Mouse (Mus musculus) hindbrain, postnatal 0 days (tissue): ENCODE measurements at regions not wholly inside any gene's neighbourhood (a gene's known extent, or its start where the extent isn't known, plus 50 kb on each side); places are given as distances from the start of the nearest gene placed in this dataset.

ENCODE experiments used
- ATAC-seq: fragments of 200-750 bp; cut with Nextera tagmentation; 2 replicates; pipeline ENCODE4 v1.8.0; 2017; ENCODE audit warnings: mild to moderate bottlenecking, moderate TSS enrichment, moderate library complexity
- DNase-seq: peaks from one replicate; pipeline ENCODE4 v3.0.0-alpha.2; 2015; ENCODE audit warnings: low spot score
- H3K27ac ChIP-seq: fragments of 300-500 bp; sonication (generic); 2 replicates; pipeline ENCODE4 v1.5.1; 2014; ENCODE audit warnings: mild to moderate bottlenecking
- H3K27me3 ChIP-seq: fragments of 300-500 bp; sonication (generic); 2 replicates; pipeline ENCODE4 v1.6.1; 2014; ENCODE audit warnings: low read length, mixed read lengths; ENCODE audit not compliant: insufficient read depth
- H3K36me3 ChIP-seq: fragments of 300-500 bp; sonication (generic); 2 replicates; pipeline ENCODE4 v1.6.1; 2014; ENCODE audit warnings: low read length, mixed read lengths; ENCODE audit not compliant: insufficient read depth
- H3K4me1 ChIP-seq: fragments of 300-500 bp; sonication (generic); 2 replicates; pipeline ENCODE4 v1.6.1; 2014; ENCODE audit warnings: antibody characterized with exemption, low read length, mixed read lengths; ENCODE audit not compliant: insufficient read depth
- H3K4me2 ChIP-seq: fragments of 300-500 bp; sonication (generic); 2 replicates; pipeline ENCODE4 v1.6.1; 2014; ENCODE audit warnings: low read depth, mild to moderate bottlenecking, low read length, moderate library complexity, mixed read lengths
- H3K4me3 ChIP-seq: fragments of 300-500 bp; sonication (generic); 2 replicates; pipeline ENCODE4 v1.5.1; 2014; ENCODE audit warnings: low read length
- H3K9ac ChIP-seq: fragments of 300-500 bp; sonication (generic); replicated peaks from 2 replicates; pipeline ENCODE4 v1.6.1; 2014; ENCODE audit warnings: mild to moderate bottlenecking, low read length, moderate library complexity, mixed read lengths
- H3K9me3 ChIP-seq: fragments of 300-500 bp; sonication (generic); 2 replicates; pipeline ENCODE4 v1.6.1; 2016; ENCODE audit warnings: low read length, mixed read lengths
- CTCF ChIP-seq: IDR thresholded peaks from 2 replicates; pipeline ENCODE4 v1.5.1; 2016; ENCODE audit warnings: antibody characterized with exemption, control low read depth, low read depth
- WGBS: fragments of 180-500 bp; shearing (Covaris S2); extraction: QIAGEN DNeasy Blood & Tissue Kit; methylation state at CpG from one replicate; pipeline ENCODE4 v1.1.7; 2014; 5-methylcytosine and 5-hydroxymethylcytosine counted together

DNA sequence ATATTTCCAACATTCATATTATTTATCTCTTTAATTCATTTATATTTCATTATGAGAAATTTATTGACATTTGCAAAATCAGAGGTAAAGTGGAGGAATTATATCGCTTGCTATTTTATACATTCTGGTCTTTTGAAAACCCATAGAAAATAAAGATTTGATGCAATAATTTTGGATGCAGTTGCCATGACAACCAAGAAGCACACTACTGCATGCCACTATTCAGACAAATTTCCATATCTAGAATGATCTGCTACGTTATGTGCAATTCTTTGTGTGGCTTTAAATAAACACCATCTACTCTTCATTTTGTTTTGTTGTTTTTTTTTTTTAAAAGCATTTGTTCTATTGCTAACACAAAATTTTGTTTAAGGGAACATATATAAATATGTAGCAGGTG is 474.4 kb downstream of the Pcdh18 start:
- peak; percentile 23 for DNase-seq
- H3K27me3 ChIP-seq: no peaks in the 10 kb centered on the region
- H3K4me1 ChIP-seq: no peaks in the 10 kb centered on the region
- H3K4me2 ChIP-seq: no peak overlapping the region
- H3K9ac ChIP-seq: no peak overlapping the region
- TF ChIP-seq CTCF: no peak
- 69% methylated on average over 2 of the region's 2 CpGs for WGBS
- no peak overlapping the region for H3K27ac ChIP-seq
- H3K9me3 ChIP-seq: no peaks in the 10 kb centered on the region
- no peak for ATAC-seq
- no peaks in the 10 kb centered on the region for H3K36me3 ChIP-seq
- no peak overlapping the region for H3K4me3 ChIP-seq

DNA sequence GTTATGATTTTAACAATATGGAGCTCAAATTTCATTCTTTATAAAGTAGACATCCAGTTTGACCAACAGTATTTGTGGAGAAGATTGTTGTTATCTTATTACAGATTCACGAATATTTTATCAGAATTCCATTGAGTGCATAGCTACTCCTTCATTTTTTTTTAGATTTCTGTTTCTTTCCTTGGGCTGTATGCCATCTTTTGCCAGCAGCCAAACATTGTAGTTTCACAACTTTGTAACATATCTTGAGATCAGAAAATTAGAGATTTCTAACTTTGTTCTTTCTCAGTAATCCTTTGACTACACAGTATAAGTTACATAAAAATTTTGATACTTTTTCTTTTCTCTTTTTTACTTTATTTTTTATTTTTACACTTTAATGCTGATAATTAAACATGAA is 478.8 kb downstream of the Pcdh18 start:
- TF ChIP-seq CTCF: no peak

DNA sequence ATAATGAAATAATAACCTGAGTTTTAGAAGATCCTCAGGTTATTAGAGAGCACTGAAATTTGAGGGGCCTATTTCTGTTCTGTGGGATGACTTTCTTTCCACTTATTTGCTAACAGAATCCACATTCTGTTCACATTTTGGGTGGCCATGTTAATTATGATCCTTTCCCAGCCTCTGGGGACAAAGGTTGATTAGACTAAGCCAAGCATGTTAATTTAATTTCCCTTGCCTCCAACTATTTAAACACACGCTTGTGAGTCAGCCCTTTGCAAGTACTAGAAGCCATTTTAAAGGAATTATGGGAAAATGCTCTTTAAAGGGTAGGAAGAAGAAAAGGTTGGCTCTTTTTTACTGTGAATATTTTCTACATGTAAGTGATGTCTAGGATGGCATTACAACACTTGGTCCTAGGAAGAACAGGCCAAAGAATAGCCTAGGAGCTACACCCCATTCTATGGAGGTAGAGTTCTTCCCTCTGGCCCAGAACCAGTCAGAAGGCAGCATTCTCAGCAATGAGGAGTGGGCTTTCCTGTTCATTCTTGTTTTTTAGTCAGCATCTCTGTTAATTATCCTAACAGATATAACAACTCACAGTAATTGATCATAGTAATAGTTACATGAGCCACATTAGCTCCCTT is 482.7 kb downstream of the Pcdh18 start:
- ATAC-seq: no peak

More for the DNA sequence above, 478.8 kb downstream of the Pcdh18 start:
- no peak for DNase-seq
- Histone ChIP-seq H3K4me1 (no peaks in the 10 kb centered on the region), H3K27ac (no peak overlapping the region), H3K9me3 (no peaks in the 10 kb centered on the region), H3K27me3 (no peaks in the 10 kb centered on the region), H3K4me3 (no peak overlapping the region), H3K4me2 (no peak overlapping the region), H3K9ac (no peak overlapping the region), H3K36me3 (no peaks in the 10 kb centered on the region)
- WGBS: 91% methylated on average over 1 of the region's 1 CpGs
- ATAC-seq: no peak

DNA sequence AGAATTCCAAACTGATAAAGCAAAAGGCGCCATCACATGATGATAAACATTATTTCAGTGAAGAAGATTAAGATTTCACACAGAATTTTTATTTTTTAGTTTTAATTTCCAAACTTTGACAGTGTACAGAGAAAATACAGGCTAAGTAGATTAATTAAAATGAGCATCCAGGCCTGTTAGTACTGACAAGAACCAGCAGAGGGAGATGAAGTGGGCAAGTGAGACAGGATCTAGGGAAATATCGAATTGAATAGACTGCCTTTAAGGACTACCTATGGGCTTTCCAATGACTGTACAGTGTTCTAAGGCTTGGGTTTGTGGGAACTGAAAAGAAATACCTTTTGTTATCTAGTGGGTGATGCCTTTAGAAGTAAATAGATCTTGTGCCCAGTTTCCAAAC is 491.1 kb downstream of the Pcdh18 start:
- Histone ChIP-seq H3K9ac (no peak overlapping the region), H3K4me3 (no peak overlapping the region), H3K4me1 (no peaks in the 10 kb centered on the region), H3K36me3 (no peaks in the 10 kb centered on the region), H3K27me3 (no peaks in the 10 kb centered on the region), H3K4me2 (no peak overlapping the region), H3K27ac (no peak overlapping the region), H3K9me3 (no peaks in the 10 kb centered on the region)
- DNase-seq (peak; percentile 46), ATAC-seq (no peak)
- WGBS: 73% methylated on average over 2 of the region's 2 CpGs
- peak; percentile 63 for TF ChIP-seq CTCF

More for the DNA sequence above, 482.7 kb downstream of the Pcdh18 start:
- no peaks in the 10 kb centered on the region for H3K36me3 ChIP-seq
- H3K4me2 ChIP-seq: no peak overlapping the region
- no peaks in the 10 kb centered on the region for H3K27me3 ChIP-seq
- no peaks in the 10 kb centered on the region for H3K9me3 ChIP-seq
- H3K4me3 ChIP-seq: no peak overlapping the region
- 46% methylated on average over 1 of the region's 1 CpGs for WGBS
- no peak overlapping the region for H3K27ac ChIP-seq
- no peak for TF ChIP-seq CTCF
- peak; percentile 31 for DNase-seq
- H3K4me1 ChIP-seq: no peaks in the 10 kb centered on the region
- no peak overlapping the region for H3K9ac ChIP-seq
